Mouse (Mus musculus): ENCODE results near the gene Cep97. TPM values are rescaled to one million over a fixed set of nuclear protein-coding genes. Genes with fewer than 3 reads are reported as not detected.

The Cep97 gene
- 8.9 and 9.3 TPM in 2 replicates for polyA plus RNA-seq (2014; fragmentation: Nextera tagmentation; extraction: Ambion mirVana)

DNA sequence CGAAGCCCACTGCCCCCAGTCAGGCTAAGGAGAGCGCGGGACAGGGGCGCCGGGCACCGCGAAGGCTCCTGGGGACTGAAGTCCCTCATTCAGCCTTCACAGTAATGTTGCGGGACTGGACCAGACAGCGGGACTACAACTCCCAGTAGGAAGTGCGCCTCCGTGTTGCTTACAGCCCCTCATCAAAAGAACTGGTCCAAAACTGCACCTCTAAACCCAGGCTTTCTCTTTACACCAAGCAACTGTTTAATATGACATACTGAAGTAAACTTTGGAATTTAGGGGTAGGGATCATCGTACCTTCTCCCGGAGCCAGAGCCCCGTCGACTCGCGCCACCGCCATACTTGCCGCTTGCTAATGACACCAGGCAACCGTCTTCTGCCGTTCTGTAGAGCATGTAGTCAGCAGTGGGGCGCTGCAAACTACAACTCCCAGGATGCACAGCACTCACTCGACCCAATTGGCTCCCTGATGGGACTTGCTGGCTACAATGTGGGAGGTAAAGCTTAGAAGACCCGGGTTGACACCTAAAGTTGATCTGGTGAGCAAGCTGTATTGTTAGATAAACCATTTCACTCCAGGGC lies at the start of gene Cep97:
TSS of gene Cep97 (minus strand) at position 403 of the 585 bp plus-strand sequence.
- peak within 1 kb of the TSS; percentile 73 for H3K4me3 ChIP-seq (ENCODE audit: low read depth, low read length)
- H3K36me3 ChIP-seq (ENCODE audit: control insufficient read depth, insufficient read depth, low read length) = peaks cover 2% of the 10 kb centered on the region; the same call in 1 of the 2 replicates
- H3K9ac ChIP-seq (ENCODE audit: low read depth, low read length) = peak within 1 kb of the TSS; percentile 65
- ATAC-seq (replicated peaks; ENCODE audit: low FRiP score) (peak; percentile 99), DNase-seq (ENCODE audit: low spot score) (peak; percentile 91)
- no peaks in the 10 kb centered on the region for H3K9me3 ChIP-seq (ENCODE audit: control insufficient read depth, low read length)
- WGBS = under 1% methylated on average over 24 of the region's 24 CpGs
- no peaks in the 10 kb centered on the region for H3K27me3 ChIP-seq (replicated peaks; ENCODE audit: control insufficient read depth, insufficient read depth, low read length)
- H3K4me2 ChIP-seq = peak within 1 kb of the TSS; percentile 74
- peak within 1 kb of the TSS; percentile 44; the same call in 1 of the 2 replicates for H3K27ac ChIP-seq (ENCODE audit: low read depth, low read length)
- H3K4me1 ChIP-seq (replicated peaks; ENCODE audit: control insufficient read depth, insufficient read depth, low read length) = no peaks in the 10 kb centered on the region

DNA sequence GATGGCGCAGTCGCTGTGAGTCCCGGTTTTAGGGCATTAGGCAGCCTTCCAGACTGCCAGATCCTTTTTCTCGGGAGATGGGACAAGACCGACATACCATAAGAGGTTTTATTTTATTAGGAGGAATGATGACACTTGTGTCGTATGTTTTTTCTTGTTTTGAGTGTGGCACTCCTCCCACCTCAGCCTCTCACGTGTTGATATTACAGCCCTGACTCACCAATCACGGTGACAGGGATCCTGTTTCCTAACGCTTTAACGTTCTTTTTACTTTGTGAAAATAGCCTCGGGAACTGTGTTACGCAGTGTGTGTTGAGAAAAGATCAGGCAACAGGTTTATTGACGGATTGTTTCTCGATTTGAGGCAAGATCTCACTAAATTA lies 40.2 kb upstream of the Cep97 start:
- no peak overlapping the region for H3K27ac ChIP-seq (ENCODE audit: low read depth, low read length)
- no peak for DNase-seq (ENCODE audit: low spot score)
- WGBS = 7% methylated on average over 14 of the region's 14 CpGs

DNA sequence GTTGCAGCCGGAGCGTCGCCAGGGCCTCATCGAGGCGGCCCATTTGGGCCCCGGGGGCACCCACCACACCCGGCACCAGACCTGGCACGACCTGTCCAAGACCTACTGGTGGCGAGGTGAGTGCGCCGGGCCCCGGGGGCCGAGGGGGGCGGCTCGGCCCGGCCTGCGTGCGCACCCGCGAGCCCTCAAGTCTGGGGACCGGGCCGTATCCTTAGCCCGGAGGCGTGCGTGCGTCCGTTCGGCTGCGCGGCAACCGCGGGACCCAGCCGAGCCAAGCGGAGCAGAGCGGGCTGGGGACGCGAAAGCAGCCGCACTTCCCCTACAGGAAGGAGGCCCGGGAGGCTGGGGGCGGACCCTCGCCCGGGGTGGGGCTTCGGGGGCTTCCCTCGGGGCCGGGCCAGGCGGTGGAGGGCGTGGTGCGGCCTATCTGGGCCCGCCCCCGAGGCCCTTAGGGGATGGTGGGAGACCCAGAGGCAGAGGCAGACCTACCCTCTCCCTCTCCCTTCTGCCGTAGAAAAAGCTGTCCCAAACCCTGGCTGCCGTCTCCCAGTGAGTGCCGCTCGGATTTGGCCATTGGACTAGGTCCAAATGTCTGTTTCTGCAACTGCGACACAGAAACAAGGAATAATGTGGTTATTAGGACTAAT lies 39.7 kb upstream of the Cep97 start:
- H3K27me3 ChIP-seq (replicated peaks; ENCODE audit: control insufficient read depth, insufficient read depth, low read length) = no peaks in the 10 kb centered on the region
- DNase-seq (ENCODE audit: low spot score) (peak; percentile 91), ATAC-seq (replicated peaks; ENCODE audit: low FRiP score) (peak; percentile 86)
- peak overlapping the region; percentile 99 for H3K4me3 ChIP-seq (ENCODE audit: low read depth, low read length)
- H3K9me3 ChIP-seq (ENCODE audit: control insufficient read depth, low read length) = no peaks in the 10 kb centered on the region
- peak overlapping the region; percentile 96 for H3K9ac ChIP-seq (ENCODE audit: low read depth, low read length)
- H3K36me3 ChIP-seq (ENCODE audit: control insufficient read depth, insufficient read depth, low read length) = peaks cover 22% of the 10 kb centered on the region
- H3K4me1 ChIP-seq (replicated peaks; ENCODE audit: control insufficient read depth, insufficient read depth, low read length) = peaks cover 25% of the 10 kb centered on the region
- H3K27ac ChIP-seq (ENCODE audit: low read depth, low read length) = peak overlapping the region; percentile 86
- WGBS = under 1% methylated on average over 55 of the region's 55 CpGs
- H3K4me2 ChIP-seq = peak overlapping the region; percentile 88

More for the DNA sequence above, 40.2 kb upstream of the Cep97 start:
- no peak for ATAC-seq (replicated peaks; ENCODE audit: low FRiP score)
- H3K9me3 ChIP-seq (ENCODE audit: control insufficient read depth, low read length) = no peaks in the 10 kb centered on the region
- no peaks in the 10 kb centered on the region for H3K27me3 ChIP-seq (replicated peaks; ENCODE audit: control insufficient read depth, insufficient read depth, low read length)
- H3K4me2 ChIP-seq = peak overlapping the region; percentile 88
- H3K36me3 ChIP-seq (ENCODE audit: control insufficient read depth, insufficient read depth, low read length) = peaks cover 16% of the 10 kb centered on the region
- peak overlapping the region; percentile 99 for H3K4me3 ChIP-seq (ENCODE audit: low read depth, low read length)
- H3K9ac ChIP-seq (ENCODE audit: low read depth, low read length) = peak overlapping the region; percentile 96
- H3K4me1 ChIP-seq (replicated peaks; ENCODE audit: control insufficient read depth, insufficient read depth, low read length) = peaks cover 21% of the 10 kb centered on the region

DNA sequence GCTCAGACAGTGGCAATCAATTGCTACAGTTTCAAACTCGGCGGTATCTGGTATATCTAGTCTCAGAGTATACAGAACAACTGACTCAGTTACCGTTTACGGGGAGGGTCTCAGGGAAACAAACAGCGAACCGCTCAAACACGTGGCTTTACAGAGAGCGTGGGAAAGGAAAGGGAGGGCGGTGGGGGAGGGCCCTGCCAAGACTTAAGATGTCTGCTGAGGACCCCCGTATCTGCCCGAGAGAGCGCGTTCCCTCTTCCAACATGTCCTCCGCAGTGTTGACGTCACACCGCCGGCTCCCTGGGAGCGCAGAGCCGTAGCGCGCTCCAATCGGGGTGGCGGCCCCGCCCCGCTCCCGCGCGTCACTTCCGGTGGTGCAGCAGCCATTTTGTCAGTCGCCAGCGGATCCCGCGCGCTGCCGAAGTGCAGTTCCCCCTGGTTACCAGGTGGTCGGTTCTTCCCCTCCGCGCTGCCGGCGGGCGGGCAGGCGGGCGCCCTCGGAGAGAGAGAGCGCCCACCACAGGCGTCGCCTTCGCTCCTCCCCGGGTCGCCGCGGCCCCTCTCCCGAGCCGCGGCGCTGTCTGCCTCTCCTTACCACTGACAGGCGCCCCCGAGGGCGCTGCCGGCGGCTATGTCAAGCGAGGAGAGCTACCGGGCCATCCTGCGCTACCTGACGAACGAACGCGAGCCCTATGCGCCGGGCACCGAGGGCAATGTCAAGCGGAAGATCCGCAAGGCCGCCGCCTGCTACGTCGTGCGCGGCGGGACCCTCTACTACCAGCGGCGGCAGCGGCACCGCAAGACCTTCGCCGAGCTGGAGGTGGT lies 39.0 kb upstream of the Cep97 start, which contains the start of gene Zbtb11:
TSS of gene Zbtb11 (plus strand) at position 453 of the 825 bp plus-strand sequence.
- peak within 1 kb of the TSS; percentile 96 for H3K9ac ChIP-seq (ENCODE audit: low read depth, low read length)
- peak within 1 kb of the TSS; percentile 88 for H3K4me2 ChIP-seq
- no peaks in the 10 kb centered on the region for H3K27me3 ChIP-seq (replicated peaks; ENCODE audit: control insufficient read depth, insufficient read depth, low read length)
- peak within 1 kb of the TSS; percentile 86 for H3K27ac ChIP-seq (ENCODE audit: low read depth, low read length)
- under 1% methylated on average over 77 of the region's 86 CpGs for WGBS
- peak; percentile 100 for DNase-seq (ENCODE audit: low spot score)
- no peaks in the 10 kb centered on the region for H3K9me3 ChIP-seq (ENCODE audit: control insufficient read depth, low read length)
- H3K36me3 ChIP-seq (ENCODE audit: control insufficient read depth, insufficient read depth, low read length) = peaks cover 27% of the 10 kb centered on the region
- peak within 1 kb of the TSS; percentile 99 for H3K4me3 ChIP-seq (ENCODE audit: low read depth, low read length)
- ATAC-seq (replicated peaks; ENCODE audit: low FRiP score) = peak; percentile 93
- H3K4me1 ChIP-seq (replicated peaks; ENCODE audit: control insufficient read depth, insufficient read depth, low read length) = peaks cover 29% of the 10 kb centered on the region

DNA sequence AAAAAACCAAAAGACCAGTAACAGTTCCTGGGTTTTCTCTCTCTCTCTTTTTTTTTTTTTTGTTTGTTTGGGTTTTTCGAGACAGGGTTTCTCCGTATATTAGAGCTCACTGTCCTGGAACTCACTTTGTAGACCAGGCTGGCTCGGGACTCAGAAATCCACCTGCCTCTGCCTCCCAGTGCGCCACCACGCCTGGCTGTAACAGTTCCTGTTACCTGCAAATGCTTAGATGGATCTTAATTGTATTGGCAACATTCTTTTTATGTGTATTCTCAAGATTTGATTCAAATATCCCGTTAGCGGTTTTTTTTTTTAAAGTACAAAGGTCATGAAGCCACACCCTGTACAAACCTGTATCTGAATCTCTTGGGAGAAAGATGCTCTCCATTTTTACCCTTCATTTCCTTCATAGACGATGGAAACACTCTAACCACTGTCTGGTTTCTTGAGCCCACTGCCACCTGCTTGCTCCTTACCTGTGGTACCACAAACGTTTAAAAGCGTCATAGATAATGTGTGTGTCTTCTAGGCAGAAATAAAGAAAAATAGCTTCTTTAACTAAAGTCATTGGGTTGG lies 38.1 kb upstream of the Cep97 start:
- H3K27ac ChIP-seq (ENCODE audit: low read depth, low read length) = peak overlapping the region; percentile 86
- H3K4me3 ChIP-seq (ENCODE audit: low read depth, low read length) = peak overlapping the region; percentile 99
- no peaks in the 10 kb centered on the region for H3K9me3 ChIP-seq (ENCODE audit: control insufficient read depth, low read length)
- peaks cover 30% of the 10 kb centered on the region for H3K4me1 ChIP-seq (replicated peaks; ENCODE audit: control insufficient read depth, insufficient read depth, low read length)
- H3K27me3 ChIP-seq (replicated peaks; ENCODE audit: control insufficient read depth, insufficient read depth, low read length) = no peaks in the 10 kb centered on the region
- peak overlapping the region; percentile 53 for H3K9ac ChIP-seq (ENCODE audit: low read depth, low read length)
- DNase-seq (ENCODE audit: low spot score) = no peak
- no peak for ATAC-seq (replicated peaks; ENCODE audit: low FRiP score)
- 48% methylated on average over 10 of the region's 10 CpGs for WGBS
- H3K36me3 ChIP-seq (ENCODE audit: control insufficient read depth, insufficient read depth, low read length) = peaks cover 29% of the 10 kb centered on the region
- H3K4me2 ChIP-seq = peak overlapping the region; percentile 65

DNA sequence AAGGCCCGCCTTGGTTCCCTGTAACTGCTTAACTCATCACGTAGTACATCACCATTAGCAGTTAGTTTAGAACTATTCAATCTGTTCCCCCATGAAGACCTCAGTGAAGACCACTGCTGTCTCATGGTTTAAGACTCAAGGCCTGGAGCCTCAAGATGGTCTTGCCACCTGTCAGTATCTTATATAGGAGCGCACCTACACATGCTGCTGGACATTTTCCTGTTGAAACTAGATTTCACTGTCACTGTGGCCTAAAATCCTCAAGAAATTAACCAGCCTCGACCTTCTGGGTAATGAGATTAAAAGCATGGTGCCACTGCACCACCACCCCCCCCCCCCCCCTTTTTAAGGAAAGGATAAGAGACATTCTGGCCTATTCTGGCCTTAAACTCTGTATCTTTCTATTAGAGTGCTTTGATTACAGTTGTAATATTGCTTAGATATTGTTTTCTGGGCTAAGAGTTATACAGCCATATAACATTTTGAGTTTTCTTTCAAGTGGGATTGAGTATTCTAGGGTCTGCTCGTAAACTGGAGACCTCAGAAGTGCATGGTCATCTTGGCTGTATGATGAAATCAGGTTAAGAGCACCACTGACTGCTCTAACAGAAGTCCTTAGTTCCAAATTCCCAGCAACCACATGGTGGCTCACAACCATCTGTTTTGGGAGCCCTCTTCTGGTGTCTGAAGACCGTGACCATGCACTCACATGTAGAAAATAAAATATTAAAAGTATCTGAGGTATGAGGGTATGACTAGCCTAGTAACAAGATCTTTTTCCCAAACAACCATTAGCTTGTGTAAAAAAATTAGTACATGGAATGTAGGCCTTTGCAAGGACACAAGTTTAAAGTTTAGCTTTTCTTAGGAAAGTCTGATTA lies 37.3 kb upstream of the Cep97 start:
- Histone ChIP-seq H3K9ac (ENCODE audit: low read depth, low read length) (no peak overlapping the region), H3K4me3 (ENCODE audit: low read depth, low read length) (no peak overlapping the region), H3K27me3 (replicated peaks; ENCODE audit: control insufficient read depth, insufficient read depth, low read length) (no peaks in the 10 kb centered on the region), H3K36me3 (ENCODE audit: control insufficient read depth, insufficient read depth, low read length) (peaks cover 29% of the 10 kb centered on the region), H3K9me3 (ENCODE audit: control insufficient read depth, low read length) (no peaks in the 10 kb centered on the region), H3K4me1 (replicated peaks; ENCODE audit: control insufficient read depth, insufficient read depth, low read length) (peaks cover 34% of the 10 kb centered on the region), H3K27ac (ENCODE audit: low read depth, low read length) (peak overlapping the region; percentile 49), H3K4me2 (peak overlapping the region; percentile 65)
- ATAC-seq (replicated peaks; ENCODE audit: low FRiP score) (no peak), DNase-seq (ENCODE audit: low spot score) (no peak)
- WGBS = 69% methylated on average over 6 of the region's 6 CpGs

DNA sequence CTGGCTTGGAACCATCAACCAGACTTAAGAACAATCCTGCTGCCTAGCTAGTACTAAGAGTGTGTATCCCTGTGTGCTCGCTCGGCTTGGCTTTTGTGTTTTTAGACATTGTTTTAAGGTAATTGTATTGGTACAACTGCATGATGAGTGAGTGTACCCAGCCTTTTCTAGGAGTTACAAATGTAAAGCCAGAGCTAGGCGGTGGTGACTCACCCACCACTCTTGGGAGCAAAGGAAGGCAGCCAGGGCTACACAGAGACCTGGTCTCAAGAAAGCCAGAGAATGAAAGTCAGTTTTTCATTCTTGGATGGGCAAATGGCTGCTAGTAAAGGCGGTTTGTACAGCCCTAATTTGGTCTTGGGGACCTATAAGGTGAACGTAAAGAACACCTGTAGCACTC lies 35.8 kb upstream of the Cep97 start:
- H3K9ac ChIP-seq (ENCODE audit: low read depth, low read length) = no peak overlapping the region
- peaks cover 29% of the 10 kb centered on the region for H3K36me3 ChIP-seq (ENCODE audit: control insufficient read depth, insufficient read depth, low read length)
- no peak overlapping the region for H3K4me3 ChIP-seq (ENCODE audit: low read depth, low read length)
- H3K9me3 ChIP-seq (ENCODE audit: control insufficient read depth, low read length) = no peaks in the 10 kb centered on the region
- no peak overlapping the region for H3K27ac ChIP-seq (ENCODE audit: low read depth, low read length)
- no peaks in the 10 kb centered on the region for H3K27me3 ChIP-seq (replicated peaks; ENCODE audit: control insufficient read depth, insufficient read depth, low read length)
- peaks cover 30% of the 10 kb centered on the region for H3K4me1 ChIP-seq (replicated peaks; ENCODE audit: control insufficient read depth, insufficient read depth, low read length)
- ATAC-seq (replicated peaks; ENCODE audit: low FRiP score) (no peak), DNase-seq (ENCODE audit: low spot score) (no peak)
- 90% methylated on average over 5 of the region's 5 CpGs for WGBS
- no peak overlapping the region for H3K4me2 ChIP-seq

All from liver, embryonic 11.5 days (tissue).